Mouse (Mus musculus): ENCODE data around the gene Tsen34. TPM values are rescaled to one million over a fixed set of nuclear protein-coding genes. Genes with fewer than 3 reads are reported as not detected.
A peak's percentile ranks its signal among the peaks of the same experiment; 100 is the strongest.
"Not testable (repeated sequence)": the region's sequence is repeated elsewhere in the genome, so short reads cannot be mapped to it uniquely, and the experiment has no call there.

The Tsen34 gene
- polyA plus RNA-seq, 1 experiment from 2014 or later = 59.0 TPM

DNA sequence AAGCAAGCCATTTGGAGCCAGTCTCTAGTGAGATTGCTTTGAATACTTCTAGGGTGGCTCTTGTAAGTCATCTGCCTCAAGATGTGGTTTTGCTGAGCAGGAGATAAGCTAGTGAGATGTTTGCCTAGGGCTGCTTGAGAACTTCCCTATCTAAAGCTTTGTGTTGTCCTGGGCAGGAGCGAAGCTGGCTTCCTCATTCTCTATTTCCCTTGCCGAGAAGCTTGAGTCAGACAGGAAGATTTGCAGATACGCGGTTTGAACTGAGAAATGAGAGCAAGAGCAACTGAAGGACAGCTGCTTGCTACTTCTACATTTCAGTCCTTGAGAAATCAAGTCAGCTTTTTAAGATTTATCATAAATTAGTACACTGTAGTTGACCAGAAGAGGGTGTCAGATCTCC is 14.4 kb downstream of the Tsen34 start:
- WGBS (ENCODE audit: insufficient replicate concordance) = 23% methylated on average over 4 of the region's 4 CpGs
- H3K4me2 ChIP-seq = peak overlapping the region; percentile 76
- peaks cover 41% of the 10 kb centered on the region for H3K36me3 ChIP-seq
- ATAC-seq = no peak
- peaks cover 33% of the 10 kb centered on the region for H3K4me1 ChIP-seq
- H3K27ac ChIP-seq = peak overlapping the region; percentile 95
- no peaks in the 10 kb centered on the region for H3K27me3 ChIP-seq (replicated peaks)
- peak overlapping the region; percentile 91; the same call in 1 of the 2 replicates for H3K4me3 ChIP-seq
- no peaks in the 10 kb centered on the region for H3K9me3 ChIP-seq (replicated peaks)
- 0 out of 2 replicates have a peak overlapping the region, but pooled peaks have one; percentile 94 for H3K9ac ChIP-seq

DNA sequence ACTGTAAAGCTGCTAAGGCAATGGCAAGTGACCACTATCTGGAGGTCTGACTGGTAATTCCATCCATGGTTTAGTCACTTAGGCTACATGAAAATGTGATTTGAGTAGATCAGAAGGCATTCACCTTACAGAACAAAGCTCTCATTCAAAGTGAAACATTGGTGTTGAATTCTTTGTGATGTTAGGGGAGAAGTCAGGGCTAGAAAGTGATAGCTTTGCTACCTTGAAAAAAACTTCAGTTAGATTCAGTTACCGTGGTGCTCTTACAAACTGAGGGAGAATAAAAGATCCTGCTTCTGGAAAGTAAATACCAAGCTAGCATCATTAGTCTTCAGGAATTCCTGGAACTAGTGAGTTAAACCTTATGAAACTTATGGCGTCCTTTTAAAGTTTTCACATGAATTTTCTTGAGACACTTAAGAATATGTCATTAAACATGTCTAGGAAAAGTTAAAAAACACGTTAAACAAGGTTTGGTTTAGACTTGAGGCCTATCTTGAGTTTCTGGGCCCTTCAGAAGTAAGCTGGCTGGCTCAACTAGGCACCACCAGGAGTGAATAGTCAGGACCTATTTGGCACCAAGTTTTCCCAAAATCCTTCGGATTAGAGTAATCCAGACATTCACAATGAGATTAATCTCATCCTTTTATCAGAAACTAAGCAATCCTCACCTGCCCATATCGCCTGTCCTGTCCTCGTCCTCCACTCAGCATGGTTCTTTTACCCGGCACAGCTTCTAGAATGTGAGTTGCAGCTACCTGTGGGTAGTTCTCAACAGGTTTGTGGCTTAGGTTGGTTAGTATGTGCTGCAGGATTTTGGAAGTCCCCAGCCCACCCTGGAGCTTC is 15.1 kb downstream of the Tsen34 start:
- peak; percentile 17; the same call in 1 of the 2 replicates for ATAC-seq
- no peak overlapping the region for H3K4me2 ChIP-seq
- H3K27ac ChIP-seq = peak overlapping the region; percentile 49; the same call in 1 of the 2 replicates
- no peak overlapping the region for H3K4me3 ChIP-seq
- H3K4me1 ChIP-seq = peaks cover 30% of the 10 kb centered on the region
- peaks cover 41% of the 10 kb centered on the region for H3K36me3 ChIP-seq
- WGBS (ENCODE audit: insufficient replicate concordance) = 19% methylated on average over 7 of the region's 7 CpGs
- H3K9ac ChIP-seq = no peak overlapping the region
- no peaks in the 10 kb centered on the region for H3K27me3 ChIP-seq (replicated peaks)
- no peaks in the 10 kb centered on the region for H3K9me3 ChIP-seq (replicated peaks)

DNA sequence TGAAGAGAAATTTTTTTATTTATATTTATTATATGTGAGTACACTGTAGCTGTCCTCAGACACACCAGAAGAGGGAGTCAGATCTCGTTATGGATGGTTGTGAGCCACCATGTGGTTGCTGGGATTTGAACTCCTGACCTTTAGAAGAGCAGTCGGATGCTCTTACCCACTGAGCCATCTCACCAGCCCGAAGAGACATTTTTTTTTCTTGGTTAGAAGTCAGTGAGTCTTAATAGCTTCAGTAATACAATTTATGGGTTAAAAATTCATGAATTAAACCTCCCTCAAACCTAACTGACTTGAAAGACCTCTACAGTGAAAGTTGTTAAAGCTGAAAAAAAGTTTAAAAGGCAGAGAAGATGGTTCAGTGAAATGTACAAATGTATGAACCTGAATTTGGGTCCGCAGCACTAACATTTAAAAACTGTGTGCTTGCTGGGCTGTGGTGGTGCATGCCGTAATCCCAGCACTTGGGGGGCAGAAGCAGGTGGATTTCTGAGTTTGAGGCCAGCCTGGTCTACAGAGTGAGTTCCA is 15.9 kb downstream of the Tsen34 start:
- not testable (repeated sequence) for H3K4me3 ChIP-seq; H3K9me3 ChIP-seq (replicated peaks); ATAC-seq

DNA sequence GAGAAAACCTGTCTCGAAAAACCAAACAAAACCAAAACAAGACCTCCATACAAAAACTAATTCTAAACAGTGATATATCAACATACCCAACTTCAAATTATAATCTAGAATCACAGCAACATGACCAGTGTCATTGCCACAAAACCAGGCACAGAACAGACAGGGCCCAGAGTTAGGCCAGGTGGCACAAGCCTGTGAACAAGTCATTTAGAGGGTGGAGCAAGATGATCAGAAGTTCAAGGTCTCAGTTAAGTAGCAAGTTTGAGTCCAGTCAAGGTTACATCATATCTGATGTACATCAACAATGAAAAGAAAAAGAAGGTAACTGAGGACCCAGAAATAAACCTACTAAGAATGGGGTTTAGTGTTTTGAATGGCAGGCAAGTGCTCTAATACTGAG is 16.3 kb downstream of the Tsen34 start:
- H3K9me3 ChIP-seq (replicated peaks) = no peaks in the 10 kb centered on the region
- no peak for ATAC-seq
- H3K9ac ChIP-seq = no peak overlapping the region
- peaks cover 41% of the 10 kb centered on the region for H3K36me3 ChIP-seq
- H3K4me2 ChIP-seq = no peak overlapping the region
- no peaks in the 10 kb centered on the region for H3K27me3 ChIP-seq (replicated peaks)
- H3K4me1 ChIP-seq = peaks cover 23% of the 10 kb centered on the region
- H3K4me3 ChIP-seq = no peak overlapping the region
- 67% methylated on average over 1 of the region's 1 CpGs for WGBS (ENCODE audit: insufficient replicate concordance)
- H3K27ac ChIP-seq = peak overlapping the region; percentile 30; the same call in 1 of the 2 replicates

More for the DNA sequence above, 15.9 kb downstream of the Tsen34 start:
- H3K4me1 ChIP-seq = peaks cover 23% of the 10 kb centered on the region
- not testable (repeated sequence) for H3K4me2 ChIP-seq; H3K27me3 ChIP-seq (replicated peaks); H3K9ac ChIP-seq
- peak overlapping the region; percentile 49 for H3K27ac ChIP-seq
- peaks cover 41% of the 10 kb centered on the region for H3K36me3 ChIP-seq
- WGBS (ENCODE audit: insufficient replicate concordance) = 30% methylated on average over 5 of the region's 5 CpGs

DNA sequence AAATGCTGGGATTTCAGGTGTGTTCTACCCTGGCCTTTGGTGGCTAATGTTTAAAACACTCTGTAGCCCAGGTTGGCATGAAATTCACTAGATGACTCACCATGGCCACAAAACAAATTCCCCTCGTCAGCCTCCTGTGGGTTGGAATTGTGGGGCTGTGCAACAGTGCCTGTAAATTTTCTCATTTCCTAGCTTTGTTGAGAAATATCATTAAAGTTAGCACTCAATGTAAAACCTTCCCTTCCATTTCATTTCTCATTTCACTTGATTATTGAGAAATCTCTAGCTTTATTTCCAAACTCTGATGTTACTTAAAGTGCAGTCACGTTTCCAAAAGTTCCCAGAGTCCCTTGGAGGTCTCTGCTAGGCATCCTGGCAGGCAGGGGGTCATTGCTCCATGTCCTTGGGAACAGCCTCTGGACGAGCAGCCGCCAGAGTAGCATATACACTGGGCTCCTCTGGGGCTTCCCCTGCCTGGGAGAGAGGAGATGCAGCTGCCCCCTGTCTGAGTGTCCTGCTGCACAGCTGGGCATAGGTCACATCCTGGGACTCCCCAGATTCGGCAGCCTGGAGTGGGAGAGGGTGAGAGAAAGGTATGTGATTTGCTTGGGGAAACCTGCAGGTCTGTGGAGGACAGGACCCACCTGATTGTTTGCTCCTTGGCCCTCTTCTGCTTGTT is 19.7 kb downstream of the Tsen34 start:
- no peak overlapping the region for H3K4me3 ChIP-seq
- no peaks in the 10 kb centered on the region for H3K27me3 ChIP-seq (replicated peaks)
- H3K9ac ChIP-seq = no peak overlapping the region
- ATAC-seq = no peak
- no peaks in the 10 kb centered on the region for H3K9me3 ChIP-seq (replicated peaks)
- no peak overlapping the region for H3K4me2 ChIP-seq
- H3K36me3 ChIP-seq = peaks cover 8% of the 10 kb centered on the region
- WGBS (ENCODE audit: insufficient replicate concordance) = 42% methylated on average over 5 of the region's 5 CpGs
- H3K4me1 ChIP-seq = no peaks in the 10 kb centered on the region
- no peak overlapping the region for H3K27ac ChIP-seq

DNA sequence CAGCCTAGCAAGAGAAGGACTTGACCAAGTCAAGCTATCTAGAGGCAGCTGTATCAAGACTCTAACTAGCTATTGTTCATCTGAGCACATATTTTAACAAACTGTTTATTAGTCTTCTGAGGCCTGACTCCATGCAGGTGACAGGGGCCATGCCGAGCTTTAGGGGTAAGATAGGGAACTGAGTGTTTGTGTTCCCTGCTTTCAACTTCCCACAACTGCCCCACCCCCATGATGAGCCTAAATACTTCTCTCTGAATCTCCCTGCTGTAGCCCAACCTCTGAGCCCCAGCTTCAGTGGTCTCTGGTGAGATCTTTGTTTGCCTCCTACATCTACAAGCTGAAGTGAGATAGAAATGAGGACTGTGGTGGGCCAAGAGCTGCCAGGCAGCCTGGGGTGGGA is 22.6 kb downstream of the Tsen34 start:
- Histone ChIP-seq H3K4me3 (no peak overlapping the region), H3K4me1 (no peaks in the 10 kb centered on the region), H3K9me3 (replicated peaks) (no peaks in the 10 kb centered on the region), H3K9ac (no peak overlapping the region), H3K27ac (no peak overlapping the region), H3K36me3 (no peaks in the 10 kb centered on the region), H3K27me3 (replicated peaks) (no peaks in the 10 kb centered on the region), H3K4me2 (no peak overlapping the region)
- no peak for ATAC-seq
- WGBS (ENCODE audit: insufficient replicate concordance) = 16% methylated on average over 1 of the region's 1 CpGs

DNA sequence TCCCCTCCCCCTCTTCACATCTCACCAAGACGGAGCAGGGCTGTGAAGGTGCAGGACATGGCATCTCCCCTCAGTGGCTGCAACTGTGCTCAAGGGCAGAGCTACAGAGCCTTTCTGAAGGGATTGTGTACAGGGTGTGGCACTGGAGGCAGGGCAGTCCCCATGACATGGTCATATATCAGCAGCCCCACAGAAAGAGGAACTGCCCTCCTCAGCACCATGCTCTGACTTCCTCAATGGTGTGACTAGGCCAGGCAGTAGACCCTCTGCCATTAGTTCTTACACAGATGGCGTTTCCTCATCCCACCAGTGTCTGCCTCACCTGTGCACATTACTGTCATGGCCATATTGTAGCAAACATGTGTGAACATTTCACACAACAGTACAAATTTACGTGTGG is 27.6 kb downstream of the Tsen34 start, which contains the start of gene Pirb:
TSS of gene Pirb (minus strand) at position 124 of the 400 bp plus-strand sequence.
- H3K4me2 ChIP-seq; H3K4me3 ChIP-seq; H3K27me3 ChIP-seq (replicated peaks); H3K9me3 ChIP-seq (replicated peaks); H3K4me1 ChIP-seq; H3K27ac ChIP-seq; ATAC-seq; H3K36me3 ChIP-seq; H3K9ac ChIP-seq: not testable (repeated sequence)
- WGBS (ENCODE audit: insufficient replicate concordance) = 31% methylated on average over 1 of the region's 3 CpGs

DNA sequence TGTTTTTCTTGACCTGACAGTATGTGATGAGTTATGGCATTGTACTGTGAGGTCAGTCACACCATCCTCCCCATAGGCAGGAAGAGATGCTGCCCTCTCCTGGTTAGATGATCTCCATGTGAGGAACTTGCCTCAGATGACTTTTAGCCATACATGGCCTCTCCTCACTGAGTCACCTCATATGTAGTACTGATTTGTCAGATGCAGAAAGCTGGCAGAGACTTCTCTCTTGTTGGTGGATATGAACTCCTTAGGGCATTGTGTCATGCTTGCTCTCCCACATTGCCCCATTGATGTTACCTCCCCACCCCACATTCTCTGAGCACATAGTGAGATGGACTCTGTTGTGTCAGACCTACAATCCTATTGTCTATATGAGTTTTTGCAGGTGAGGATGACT is 32.8 kb downstream of the Tsen34 start:
- not testable (repeated sequence) for H3K4me2 ChIP-seq; H3K27me3 ChIP-seq (replicated peaks); H3K36me3 ChIP-seq; H3K9ac ChIP-seq; ATAC-seq; H3K4me3 ChIP-seq; H3K27ac ChIP-seq; H3K4me1 ChIP-seq; H3K9me3 ChIP-seq (replicated peaks)

DNA sequence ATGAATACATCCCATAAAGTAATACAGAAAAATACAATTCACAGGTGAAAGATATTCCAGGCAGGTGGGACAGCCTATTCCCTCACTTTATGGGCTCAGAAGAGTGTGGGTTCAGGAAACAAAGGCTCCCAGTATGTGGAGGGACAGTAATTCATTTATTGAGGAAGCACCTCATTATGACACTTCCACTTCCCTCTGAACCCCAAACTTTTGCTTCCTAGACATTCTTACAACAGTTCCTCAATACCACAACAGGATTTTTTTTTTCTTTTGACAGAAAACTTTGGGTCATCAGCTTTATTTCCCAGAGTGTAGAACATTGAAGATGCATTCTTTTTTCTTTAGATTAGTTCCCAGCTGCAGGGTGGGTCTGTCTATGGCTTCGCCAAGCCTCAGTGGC is 40.0 kb downstream of the Tsen34 start:
- H3K27me3 ChIP-seq (replicated peaks); H3K4me2 ChIP-seq; H3K36me3 ChIP-seq; H3K27ac ChIP-seq; H3K9ac ChIP-seq; H3K9me3 ChIP-seq (replicated peaks); H3K4me3 ChIP-seq; ATAC-seq; H3K4me1 ChIP-seq: not testable (repeated sequence)
- WGBS (ENCODE audit: insufficient replicate concordance) = no CpG with 5 or more reads among the region's 1 CpGs

Small RNAs within 50 kb of the gene (microRNA-seq; reads per million reads assigned to microRNA genes)
- 2.8 reads per million for gene Mir3572

Other genes starting within 250 kb of the Tsen34 start
- not detected in 2 replicates for gene Tarm1, start 190.2 kb upstream of the Tsen34 start, polyA plus RNA-seq (2016; fragmentation: Nextera tagmentation; extraction: Ambion mirVana)
- 0.08 TPM in 1 of 2 replicates, not detected in the other for gene Oscar, start 76.7 kb upstream of the Tsen34 start, polyA plus RNA-seq (2016; fragmentation: Nextera tagmentation; extraction: Ambion mirVana)
- gene Ndufa3, start 75.5 kb upstream of the Tsen34 start, polyA plus RNA-seq (2016; fragmentation: Nextera tagmentation; extraction: Ambion mirVana) = 295 and 296 TPM in 2 replicates
- gene Tfpt, start 62.9 kb upstream of the Tsen34 start, polyA plus RNA-seq (2016; fragmentation: Nextera tagmentation; extraction: Ambion mirVana) = 16.0 and 17.6 TPM in 2 replicates
- 93.1 and 97.6 TPM in 2 replicates for gene Prpf31, start 62.9 kb upstream of the Tsen34 start, polyA plus RNA-seq (2016; fragmentation: Nextera tagmentation; extraction: Ambion mirVana)
- 32.6 and 34.4 TPM in 2 replicates for gene Cnot3, start 47.6 kb upstream of the Tsen34 start, polyA plus RNA-seq (2016; fragmentation: Nextera tagmentation; extraction: Ambion mirVana)
- 10.2 and 11.6 TPM in 2 replicates for gene Leng1, start 27.0 kb upstream of the Tsen34 start, polyA plus RNA-seq (2016; fragmentation: Nextera tagmentation; extraction: Ambion mirVana)
- 6.9 and 8.1 TPM in 2 replicates for gene Tmc4, start 15.3 kb upstream of the Tsen34 start, polyA plus RNA-seq (2016; fragmentation: Nextera tagmentation; extraction: Ambion mirVana)
- 24.9 and 27.5 TPM in 2 replicates for gene Mboat7, start 660 bp downstream of the Tsen34 start, polyA plus RNA-seq (2016; fragmentation: Nextera tagmentation; extraction: Ambion mirVana)
- 1,310 and 1,334 TPM in 2 replicates for gene Rps9, start 11.1 kb downstream of the Tsen34 start, polyA plus RNA-seq (2016; fragmentation: Nextera tagmentation; extraction: Ambion mirVana)
- gene Pirb, start 27.5 kb downstream of the Tsen34 start, polyA plus RNA-seq (2016; fragmentation: Nextera tagmentation; extraction: Ambion mirVana) = 0.91 and 0.94 TPM in 2 replicates
- gene Gm15448, start 132.8 kb downstream of the Tsen34 start, polyA plus RNA-seq (2016; fragmentation: Nextera tagmentation; extraction: Ambion mirVana) = not detected in 2 replicates
- 0.35 and 0.44 TPM in 2 replicates for gene Pira2, start 152.2 kb downstream of the Tsen34 start, polyA plus RNA-seq (2016; fragmentation: Nextera tagmentation; extraction: Ambion mirVana)
- gene Gm14548, start 205.3 kb downstream of the Tsen34 start, polyA plus RNA-seq (2016; fragmentation: Nextera tagmentation; extraction: Ambion mirVana) = 0.15 and 0.18 TPM in 2 replicates
- 0.12 and 0.20 TPM in 2 replicates for gene Lilra6, start 222.6 kb downstream of the Tsen34 start, polyA plus RNA-seq (2016; fragmentation: Nextera tagmentation; extraction: Ambion mirVana)

All from liver, embryonic 12.5 days (tissue).